Mouse (Mus musculus) midbrain, embryonic 16.5 days (tissue): ENCODE measurements at regions not wholly inside any gene's neighbourhood (a gene's known extent, or its start where the extent isn't known, plus 50 kb on each side); places are given as distances from the start of the nearest gene placed in this dataset.

Source experiments
- ATAC-seq: fragments of 200-750 bp; cut with Nextera tagmentation; 2 replicates; pipeline ENCODE4 v1.8.0; 2017; ENCODE audit warnings: moderate TSS enrichment
- H3K27ac ChIP-seq: fragments of 300-500 bp; sonication (generic); 2 replicates; pipeline ENCODE4 v1.5.1; 2014; ENCODE audit warnings: mild to moderate bottlenecking, low read length, mixed read lengths
- H3K27me3 ChIP-seq: fragments of 300-500 bp; sonication (generic); 2 replicates; pipeline ENCODE4 v1.6.1; 2014; ENCODE audit warnings: low read depth, low read length, mixed read lengths; ENCODE audit not compliant: control insufficient read depth, insufficient read depth
- H3K36me3 ChIP-seq: fragments of 300-500 bp; sonication (generic); 2 replicates; pipeline ENCODE4 v1.6.1; 2014; ENCODE audit warnings: mild to moderate bottlenecking, low read length, moderate library complexity, mixed read lengths; ENCODE audit not compliant: control insufficient read depth, insufficient read depth
- H3K4me1 ChIP-seq: fragments of 300-500 bp; sonication (generic); 2 replicates; pipeline ENCODE4 v1.6.1; 2014; ENCODE audit warnings: mild to moderate bottlenecking, low read length, mixed read lengths; ENCODE audit not compliant: control insufficient read depth, insufficient read depth
- H3K4me2 ChIP-seq: fragments of 300-500 bp; sonication (generic); 2 replicates; pipeline ENCODE4 v1.6.1; 2014; ENCODE audit warnings: mild to moderate bottlenecking, low read length, mixed read lengths
- H3K4me3 ChIP-seq: fragments of 300-500 bp; sonication (generic); 2 replicates; pipeline ENCODE4 v1.5.1; 2014; ENCODE audit warnings: low read depth, mild to moderate bottlenecking, low read length, moderate library complexity, mixed read lengths
- H3K9ac ChIP-seq: fragments of 300-500 bp; sonication (generic); 2 replicates; pipeline ENCODE4 v1.6.1; 2014; ENCODE audit warnings: low read depth, low read length, mixed read lengths
- H3K9me3 ChIP-seq: fragments of 300-500 bp; sonication (generic); replicated peaks from 2 replicates; pipeline ENCODE4 v1.6.1; 2014; ENCODE audit warnings: mild to moderate bottlenecking, low read length, mixed read lengths; ENCODE audit not compliant: control insufficient read depth, poor library complexity, severe bottlenecking
- WGBS: fragments of 180-500 bp; shearing (Covaris S2); extraction: QIAGEN DNeasy Blood & Tissue Kit; methylation state at CpG from one replicate; pipeline ENCODE4 v1.1.7; 2014; 5-methylcytosine and 5-hydroxymethylcytosine counted together

- H3K4me2 ChIP-seq, result no peak overlapping the region
- no peak for ATAC-seq
- H3K27me3 ChIP-seq, result no peaks in the 10 kb centered on the region
- H3K9me3 ChIP-seq, result no peaks in the 10 kb centered on the region
- peaks cover 4% of the 10 kb centered on the region for H3K4me1 ChIP-seq
- no peak overlapping the region for H3K27ac ChIP-seq
- 50% methylated on average over 2 of the region's 2 CpGs for WGBS
- no peak overlapping the region for H3K9ac ChIP-seq
- H3K4me3 ChIP-seq, result no peak overlapping the region
- H3K36me3 ChIP-seq, result no peaks in the 10 kb centered on the region
These were observed 180.9 kb downstream of the Olfr1505 start for GRCm38 (mm10) chr19:14094191-14094590.

GRCm38 (mm10) chr19:14096187-14096586 lies 182.9 kb downstream of the Olfr1505 start:
- Histone ChIP-seq H3K36me3 (no peaks in the 10 kb centered on the region), H3K9ac (no peak overlapping the region), H3K27ac (no peak overlapping the region), H3K27me3 (no peaks in the 10 kb centered on the region), H3K4me3 (no peak overlapping the region), H3K4me1 (peaks cover 4% of the 10 kb centered on the region), H3K4me2 (0 out of 2 replicates have a peak overlapping the region, but pooled peaks have one; percentile 14), H3K9me3 (no peaks in the 10 kb centered on the region)
- ATAC-seq, result peak; percentile 75
- 20% methylated on average over 5 of the region's 5 CpGs for WGBS

- Histone ChIP-seq H3K9me3 (no peaks in the 10 kb centered on the region), H3K4me1 (no peaks in the 10 kb centered on the region), H3K4me2 (no peak overlapping the region), H3K36me3 (no peaks in the 10 kb centered on the region), H3K9ac (no peak overlapping the region), H3K27ac (no peak overlapping the region), H3K4me3 (no peak overlapping the region), H3K27me3 (no peaks in the 10 kb centered on the region; the same call in 1 of the 2 replicates)
- WGBS, result 52% methylated on average over 4 of the region's 4 CpGs
- peak; percentile 70; the same call in 1 of the 2 replicates for ATAC-seq
These were observed 195.8 kb downstream of the Olfr1505 start for GRCm38 (mm10) chr19:14109091-14109490.

- Histone ChIP-seq H3K36me3 (no peaks in the 10 kb centered on the region), H3K27me3 (peaks cover 11% of the 10 kb centered on the region; the same call in 1 of the 2 replicates), H3K4me2 (peak overlapping the region; percentile 12; the same call in 1 of the 2 replicates), H3K4me1 (peaks cover 14% of the 10 kb centered on the region), H3K9ac (no peak overlapping the region), H3K27ac (no peak overlapping the region), H3K4me3 (no peak overlapping the region), H3K9me3 (no peaks in the 10 kb centered on the region)
- 5% methylated on average over 7 of the region's 8 CpGs for WGBS
- ATAC-seq, result peak; percentile 95
These were observed 210.2 kb downstream of the Olfr1505 start for GRCm38 (mm10) chr19:14123348-14124113.

DNA sequence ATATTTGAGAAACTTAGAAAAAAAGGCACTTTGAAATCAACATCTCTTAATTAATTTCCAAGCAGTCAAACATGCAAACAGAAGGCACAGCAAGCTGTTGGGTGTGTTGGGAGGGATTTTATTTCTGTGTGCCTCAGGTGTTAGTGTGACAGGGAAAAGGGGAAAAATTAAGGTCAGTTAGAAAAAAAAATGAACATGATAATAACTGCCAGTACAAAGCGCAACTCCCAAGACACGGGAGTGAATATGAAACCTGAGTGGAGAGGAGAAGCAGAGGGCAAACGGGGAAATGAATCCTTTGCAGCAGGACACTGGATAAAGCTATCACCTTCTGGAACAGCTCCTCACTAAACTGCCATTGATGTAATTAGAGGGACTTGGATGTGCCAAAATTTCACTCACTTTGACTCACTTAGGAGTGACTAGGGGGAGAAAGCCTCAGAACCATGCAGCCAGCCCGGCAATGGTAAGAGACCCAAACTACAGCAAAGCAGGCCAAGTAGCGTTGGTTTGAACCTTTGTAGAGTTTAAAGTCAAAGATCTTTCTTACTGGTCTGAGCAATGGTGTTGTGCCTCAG lies 211.0 kb downstream of the Olfr1505 start:
- Histone ChIP-seq H3K27me3 (peaks cover 11% of the 10 kb centered on the region; the same call in 1 of the 2 replicates), H3K4me2 (0 out of 2 replicates have a peak overlapping the region, but pooled peaks have one; percentile 3), H3K4me3 (no peak overlapping the region), H3K27ac (peak overlapping the region; percentile 57; the same call in 1 of the 2 replicates), H3K9me3 (no peaks in the 10 kb centered on the region), H3K36me3 (no peaks in the 10 kb centered on the region), H3K4me1 (peaks cover 14% of the 10 kb centered on the region), H3K9ac (no peak overlapping the region)
- ATAC-seq, result 0 out of 2 replicates have a peak, but pooled peaks have one; percentile 27
- 19% methylated on average over 5 of the region's 5 CpGs for WGBS

DNA sequence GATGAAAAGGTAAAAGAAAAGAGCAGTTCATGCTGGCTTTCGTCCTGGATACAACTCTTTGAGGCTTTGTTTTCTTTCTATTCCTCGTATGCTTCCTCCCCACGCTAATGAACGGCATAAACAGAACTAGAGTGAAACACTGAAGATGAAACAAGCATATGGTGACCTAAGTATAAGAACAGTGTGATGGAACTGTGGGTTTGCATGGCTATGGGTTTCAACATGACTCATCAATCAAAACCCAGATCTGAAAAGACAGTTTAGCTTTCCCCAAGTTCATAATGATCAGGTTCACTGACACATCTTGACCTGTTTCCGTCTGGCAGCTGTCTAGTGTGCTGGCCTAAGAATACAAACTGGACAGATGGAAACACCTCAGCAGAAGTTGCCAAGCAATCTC lies 211.7 kb downstream of the Olfr1505 start:
- Histone ChIP-seq H3K9ac (no peak overlapping the region), H3K4me3 (no peak overlapping the region), H3K27me3 (peaks cover 11% of the 10 kb centered on the region; the same call in 1 of the 2 replicates), H3K27ac (no peak overlapping the region), H3K9me3 (no peaks in the 10 kb centered on the region), H3K4me1 (peaks cover 14% of the 10 kb centered on the region), H3K36me3 (no peaks in the 10 kb centered on the region), H3K4me2 (no peak overlapping the region)
- no peak for ATAC-seq
- 40% methylated on average over 5 of the region's 5 CpGs for WGBS

DNA sequence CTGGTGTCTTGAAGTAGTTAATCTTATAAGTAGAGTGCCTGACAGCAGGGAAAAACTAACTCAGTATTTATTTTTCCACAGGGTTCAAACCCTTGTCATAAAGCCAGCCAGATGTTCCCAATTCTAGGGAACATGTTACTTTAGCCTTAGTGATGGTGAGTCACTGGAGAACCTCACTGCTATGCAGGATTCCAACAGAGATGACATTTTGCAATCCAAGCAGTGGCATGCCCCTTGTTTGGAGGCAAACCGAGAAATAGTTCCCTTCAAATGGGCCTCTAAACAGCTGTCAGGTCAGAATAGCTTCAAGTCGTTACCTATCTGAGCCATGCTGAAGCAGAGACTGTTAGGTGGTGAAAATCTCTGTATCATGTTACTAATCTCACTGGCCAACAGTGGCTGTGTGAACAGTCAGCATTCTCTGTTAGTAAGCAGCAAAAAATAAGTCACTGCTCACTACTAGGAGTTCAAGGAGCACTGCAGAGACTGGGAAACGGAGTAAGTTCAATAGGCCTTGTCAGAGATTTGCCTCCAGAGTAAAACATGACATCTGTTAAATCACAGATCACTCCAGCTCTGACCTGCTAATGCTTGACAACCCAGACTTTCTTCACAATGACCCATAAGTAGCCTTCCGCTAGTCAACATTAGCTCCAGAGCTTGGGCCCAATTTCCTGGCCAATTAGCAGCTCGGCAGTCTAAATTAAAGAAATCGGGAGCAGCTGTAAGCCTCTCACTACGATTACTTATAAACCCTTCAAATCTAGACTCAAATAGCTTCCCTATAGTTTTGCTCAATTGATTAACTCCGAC lies 215.3 kb downstream of the Olfr1505 start:
- no peak for ATAC-seq
- no peaks in the 10 kb centered on the region for H3K9me3 ChIP-seq
- H3K4me2 ChIP-seq, result no peak overlapping the region
- peaks cover 12% of the 10 kb centered on the region for H3K4me1 ChIP-seq
- H3K27ac ChIP-seq, result no peak overlapping the region
- H3K27me3 ChIP-seq, result peaks cover 11% of the 10 kb centered on the region; the same call in 1 of the 2 replicates
- no peak overlapping the region for H3K9ac ChIP-seq
- no peaks in the 10 kb centered on the region for H3K36me3 ChIP-seq
- WGBS, result 36% methylated on average over 8 of the region's 8 CpGs
- H3K4me3 ChIP-seq, result no peak overlapping the region

DNA sequence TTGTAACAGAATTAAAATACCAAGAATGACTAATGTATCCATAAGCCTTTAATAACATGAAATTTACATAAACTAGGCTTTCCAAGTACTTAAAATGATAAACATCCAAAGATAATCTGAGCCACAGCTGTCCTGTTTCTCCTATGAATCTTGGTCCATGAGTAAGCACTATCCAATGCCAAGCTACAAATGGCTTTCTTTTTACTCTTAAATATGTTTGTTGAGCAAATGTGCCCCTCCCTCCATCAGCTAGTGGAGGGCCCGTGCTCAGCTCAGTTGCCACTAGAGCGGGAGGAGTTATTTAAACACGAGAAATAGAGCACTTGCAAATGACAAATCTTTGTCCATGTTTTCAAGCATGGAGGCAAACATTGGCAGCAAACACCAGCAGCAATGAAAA lies 247.9 kb downstream of the Olfr1505 start:
- H3K4me3 ChIP-seq, result no peak overlapping the region
- peaks cover 5% of the 10 kb centered on the region; the same call in 1 of the 2 replicates for H3K27me3 ChIP-seq
- H3K4me1 ChIP-seq, result peaks cover 2% of the 10 kb centered on the region; the same call in 1 of the 2 replicates
- 56% methylated on average over 3 of the region's 3 CpGs for WGBS
- no peak overlapping the region for H3K9ac ChIP-seq
- H3K36me3 ChIP-seq, result no peaks in the 10 kb centered on the region
- H3K27ac ChIP-seq, result no peak overlapping the region
- H3K9me3 ChIP-seq, result no peaks in the 10 kb centered on the region
- no peak for ATAC-seq
- H3K4me2 ChIP-seq, result no peak overlapping the region
